Mouse (Mus musculus) liver, postnatal 0 days (tissue): ENCODE results near the gene Mea1.

Experiments used
- CTCF ChIP-seq: sonication (generic); IDR thresholded peaks from 2 replicates; pipeline ENCODE4 v1.5.1; 2016; ENCODE audit warnings: antibody characterized with exemption, low read depth
- EP300 ChIP-seq: IDR thresholded peaks from 2 replicates; pipeline ENCODE4 v1.6.1; 2016; ENCODE audit warnings: antibody characterized with exemption, low read depth, mild to moderate bottlenecking

GRCm38 (mm10) chr17:46646322-46646662, 32.3 kb upstream of the Mea1 start:
- TF ChIP-seq CTCF (no peak), EP300 (no peak)
